Mouse (Mus musculus) adrenal gland, postnatal 10 days (tissue): ENCODE measurements around the gene Uncx. TPM values are rescaled to one million over a fixed set of nuclear protein-coding genes. Genes with fewer than 3 reads are reported as not detected.
A peak's percentile ranks its signal among the peaks of the same experiment; 100 is the strongest.

Experiments
- DNase-seq: peaks from one replicate; pipeline ENCODE4 v3.0.0; 2021; ENCODE audit warnings: mixed read lengths
- long read RNA-seq, 2 experiments: library from polyadenylated mRNA; stranded (forward); transcript quantifications; one replicate each; pipeline ENCODE4 v2.0.0; 2021
- total RNA-seq, 2 experiments: library from RNA; stranded (reverse); gene quantifications; 2 replicates each; pipeline ENCODE4 v1.2.3; 2021

Gene Uncx
- total RNA-seq = not detected
- long read RNA-seq, experiment 1 = 0 reads
- long read RNA-seq, experiment 2, partial matches to known transcripts = 0 of 1 reads
- long read RNA-seq, experiment 2, other reads (novel, unspliced or antisense) = 0 of 1 reads

DNA sequence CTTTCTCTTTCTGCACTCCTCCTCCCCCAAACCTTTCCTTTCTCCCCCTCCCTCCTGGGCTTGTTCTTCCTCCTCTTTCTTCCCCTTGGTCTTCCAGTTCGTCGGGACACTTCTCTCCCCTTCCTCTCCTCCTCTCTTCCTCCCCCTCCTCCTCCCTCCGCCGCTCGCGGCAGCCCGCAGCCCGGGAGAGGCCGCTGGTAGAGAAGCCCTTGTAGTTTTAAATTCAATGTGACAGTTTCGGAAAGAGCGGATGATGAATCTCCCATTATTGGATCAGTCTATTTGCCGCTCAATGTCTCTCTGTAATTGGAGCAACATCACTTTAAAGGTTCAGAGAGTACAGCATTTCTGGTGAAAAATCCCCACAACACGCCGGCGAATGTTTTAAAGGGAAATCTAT, at the start of gene Uncx:
TSS of gene Uncx (plus strand) at position 281 of the 400 bp plus-strand sequence.
- no peak for DNase-seq

GRCm38 (mm10) chr5:139493690-139494089, 49.6 kb upstream of the Uncx start:
- no peak for DNase-seq

DNA sequence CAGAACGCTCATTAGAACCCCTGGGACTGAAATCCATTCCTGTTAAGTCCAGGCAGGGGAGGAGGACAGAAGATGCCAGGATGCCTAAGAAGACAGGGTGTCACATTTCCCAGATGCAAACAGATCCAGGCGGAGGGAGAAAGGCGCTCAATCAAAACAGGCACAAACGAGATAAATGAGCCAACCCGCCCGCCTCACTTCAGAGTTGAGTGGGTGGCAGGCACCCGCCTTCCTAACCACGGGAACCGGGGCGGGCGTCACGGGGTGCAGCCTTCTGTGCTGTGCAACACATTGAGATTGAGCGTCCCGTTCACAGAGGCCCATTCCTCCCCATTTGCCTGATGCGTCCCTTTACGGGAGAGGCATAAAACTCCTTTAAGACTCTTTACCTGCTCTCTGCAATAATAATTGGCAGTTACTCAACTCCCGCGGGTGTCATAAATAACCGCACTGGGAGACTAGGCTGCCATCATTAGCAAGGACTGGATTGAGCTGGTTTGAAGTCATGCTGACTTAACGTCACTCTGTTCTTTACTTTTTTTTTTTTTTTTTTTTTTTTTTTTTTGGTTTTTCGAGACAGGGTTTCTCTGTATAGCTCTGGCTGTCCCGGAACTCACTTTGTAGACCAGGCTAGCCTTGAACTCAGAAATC, 48.1 kb upstream of the Uncx start:
- DNase-seq = peak; percentile 47

DNA sequence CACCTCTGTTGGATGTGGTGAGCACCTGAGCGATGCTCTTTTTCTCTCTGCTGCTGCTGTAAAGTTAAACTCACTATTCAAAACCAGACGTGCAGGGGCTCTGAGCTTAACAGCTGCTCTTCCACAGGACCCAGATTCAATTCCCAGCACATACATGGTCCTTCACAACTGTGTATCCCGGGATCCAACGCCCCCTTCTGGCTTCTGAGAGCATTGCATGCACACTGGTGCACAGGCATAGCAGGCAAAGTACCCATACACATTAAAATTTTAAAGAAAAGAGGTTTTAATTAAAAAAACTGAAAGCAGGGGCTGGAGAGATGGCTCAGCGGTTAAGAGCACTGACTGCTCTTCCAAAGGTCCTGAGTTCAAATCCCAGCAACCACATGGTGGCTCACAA, 46.4 kb upstream of the Uncx start:
- no peak for DNase-seq

- DNase-seq = no peak
These were observed 44.5 kb upstream of the Uncx start for GRCm38 (mm10) chr5:139498791-139499190.

- no peak for DNase-seq
These were observed 41.0 kb upstream of the Uncx start for GRCm38 (mm10) chr5:139502281-139502680.

GRCm38 (mm10) chr5:139505073-139505606, 38.2 kb upstream of the Uncx start:
- peak; percentile 90 for DNase-seq

DNA sequence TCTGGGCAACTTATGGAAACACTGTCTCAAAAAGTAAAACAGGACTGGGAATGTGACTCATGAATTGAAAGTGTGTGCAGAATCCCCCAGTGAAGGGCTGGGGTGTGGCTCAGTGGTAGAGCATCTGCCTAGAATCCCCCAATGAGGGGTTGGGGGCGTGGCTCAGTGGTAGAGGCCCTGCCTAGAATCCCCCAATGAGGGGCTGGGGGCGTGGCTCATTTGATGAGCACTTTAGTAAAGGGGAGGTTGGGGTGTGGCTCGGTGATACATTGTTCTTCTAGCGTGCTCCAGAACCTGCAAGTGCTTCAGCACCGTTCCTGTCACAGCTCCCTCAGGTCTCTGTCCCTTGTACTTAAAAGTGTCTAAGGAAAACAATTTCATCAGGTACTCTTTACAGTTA, 37.1 kb upstream of the Uncx start:
- no peak for DNase-seq

GRCm38 (mm10) chr5:139510682-139511366, 32.5 kb upstream of the Uncx start:
- peak; percentile 9 for DNase-seq

DNA sequence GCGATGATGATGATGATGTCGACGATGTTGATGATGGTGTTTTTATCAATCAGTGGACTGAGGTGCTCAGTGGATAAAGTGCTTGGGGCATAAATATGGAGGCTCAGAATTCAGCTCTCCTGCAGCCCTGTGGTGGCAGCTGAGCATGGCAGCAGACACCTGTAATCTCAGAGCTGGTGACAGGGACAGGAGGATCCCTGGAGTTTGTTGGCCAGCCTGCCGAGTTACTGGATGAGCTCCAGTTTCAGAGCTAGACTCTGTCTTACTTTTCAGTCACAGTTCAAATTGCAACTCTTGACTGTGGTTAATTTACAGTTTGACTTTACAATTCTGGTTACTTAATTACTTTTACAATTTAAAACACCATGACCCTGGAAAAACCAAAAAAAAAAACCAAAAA, 31.1 kb upstream of the Uncx start:
- no peak for DNase-seq

GRCm38 (mm10) chr5:139516281-139516680, 27.0 kb upstream of the Uncx start:
- DNase-seq = peak; percentile 20

- no peak for DNase-seq
These were observed 23.0 kb upstream of the Uncx start for GRCm38 (mm10) chr5:139520069-139520834.

DNA sequence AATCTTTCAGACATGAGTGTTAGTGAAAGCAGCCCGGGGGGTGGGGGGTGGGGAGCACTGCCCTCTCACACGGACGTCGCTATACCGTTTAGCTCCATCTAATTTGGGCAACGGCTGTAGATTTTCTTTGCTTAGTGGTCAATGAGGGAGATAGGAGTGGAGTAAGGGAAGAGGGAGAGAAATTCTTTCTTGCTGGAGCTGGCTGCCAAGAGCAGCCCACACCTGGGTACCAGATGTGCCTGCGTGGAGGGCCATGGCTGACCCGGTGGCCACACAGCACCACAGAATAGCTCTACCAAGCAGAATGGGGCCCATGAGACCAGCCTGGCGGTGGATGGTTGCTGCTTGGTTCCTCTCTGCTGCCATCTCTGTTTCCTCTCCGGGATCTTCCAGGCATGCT, 21.3 kb upstream of the Uncx start:
- no peak for DNase-seq

- no peak for DNase-seq
These were observed 14.4 kb upstream of the Uncx start for GRCm38 (mm10) chr5:139528851-139529250.

- no peak for DNase-seq
These were observed 7.8 kb upstream of the Uncx start for GRCm38 (mm10) chr5:139535386-139535919.

DNA sequence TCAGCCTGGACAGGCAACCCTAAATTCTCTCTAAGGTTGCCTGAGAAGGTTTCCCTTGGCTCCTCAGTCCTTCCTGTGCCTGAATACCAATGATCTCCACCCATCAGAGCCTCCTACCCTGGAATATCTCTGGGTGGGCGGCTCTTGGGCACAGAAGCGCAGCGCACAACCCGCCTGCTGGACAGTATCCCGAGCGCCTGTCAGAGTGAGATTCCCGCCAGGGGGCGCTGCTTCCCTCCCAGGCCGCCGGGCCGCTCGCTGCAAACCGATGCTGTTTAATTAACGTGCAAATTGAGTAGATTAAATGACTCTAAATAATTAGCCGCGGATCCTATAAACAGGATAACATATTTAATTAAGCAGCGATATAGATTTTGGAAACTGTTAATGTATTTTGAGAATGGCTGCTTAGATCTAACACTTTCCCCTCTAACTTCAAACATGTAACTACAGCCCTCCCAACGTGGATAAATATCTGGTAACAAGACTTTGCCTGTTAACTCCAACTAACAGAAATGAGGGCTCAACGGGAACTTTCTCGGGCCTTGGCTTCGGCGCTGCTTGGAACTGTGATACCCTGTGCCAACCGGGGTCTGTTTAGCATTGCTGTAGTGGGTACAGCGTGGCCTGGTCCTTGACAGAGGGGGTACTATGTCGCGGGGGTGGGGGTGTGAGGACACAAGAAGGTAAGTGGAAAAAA, 6.9 kb upstream of the Uncx start:
- DNase-seq = peak; percentile 90

GRCm38 (mm10) chr5:139536911-139537738, 6.2 kb upstream of the Uncx start:
- no peak for DNase-seq

- no peak for DNase-seq
These were observed 5.6 kb upstream of the Uncx start for GRCm38 (mm10) chr5:139537739-139538135.

DNA sequence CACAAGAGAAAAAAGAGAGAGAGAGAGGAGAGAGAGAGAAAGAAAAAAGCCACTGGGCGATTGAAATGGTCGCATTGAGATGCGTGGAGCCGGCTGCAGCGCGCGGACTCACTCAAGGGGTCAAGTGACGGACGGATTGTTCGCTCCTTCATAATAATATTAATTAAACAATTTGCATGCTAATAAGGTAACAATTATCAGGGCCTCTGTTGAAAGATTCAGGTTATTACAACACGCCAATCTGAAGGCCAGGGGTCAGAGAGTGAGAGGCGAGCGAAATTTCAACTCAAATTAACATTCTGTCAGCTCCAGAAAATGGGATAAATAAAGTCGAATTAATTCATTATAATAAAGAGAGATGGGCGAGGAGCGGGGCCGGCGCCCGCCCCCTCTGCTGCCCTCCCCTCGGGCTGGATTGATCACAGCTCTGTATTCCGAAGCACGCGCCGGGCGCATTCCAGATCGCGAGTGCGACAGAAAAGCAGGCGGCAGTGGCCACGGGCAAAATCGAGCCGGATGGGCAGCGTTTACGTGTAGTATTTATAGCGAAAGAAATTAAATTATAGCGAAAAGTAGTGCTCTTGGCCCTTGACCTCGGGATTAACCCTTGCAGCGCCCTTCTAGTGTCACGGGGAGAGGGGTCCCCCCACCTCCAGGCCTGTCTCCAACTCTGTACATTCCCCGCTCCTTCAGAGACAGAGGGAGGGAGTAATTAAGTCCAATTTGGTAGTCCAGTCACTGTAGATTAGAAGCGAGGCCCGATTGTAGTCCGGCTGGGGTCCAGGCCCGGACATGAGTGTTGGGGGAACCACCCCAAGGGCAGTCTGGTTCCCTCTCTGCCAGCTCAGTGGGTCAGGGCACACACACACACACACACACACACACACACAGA, 1.9 kb upstream of the Uncx start:
- DNase-seq = no peak

GRCm38 (mm10) chr5:139542043-139542365, 1.3 kb upstream of the Uncx start:
- DNase-seq = no peak
